Mouse (Mus musculus) liver, adult 2 months (tissue): ENCODE data around the gene Ptgds.

Experiments used
- CTCF ChIP-seq: fragments of 200-500 bp; IDR thresholded peaks from 2 replicates; pipeline ENCODE4 v1.5.1; 2011; ENCODE audit warnings: low read depth, low read length, control low read depth
- POLR2A ChIP-seq: fragments of 200-500 bp; IDR thresholded peaks from 2 replicates; pipeline ENCODE4 v1.6.1; 2011; ENCODE audit warnings: low read length, control low read depth; ENCODE audit not compliant: insufficient read depth; ENCODE audit errors: extremely low read depth

- TF ChIP-seq POLR2A (no peak), CTCF (no peak)
Measured at GRCm38 (mm10) chr2:25498622-25499478, 29.0 kb upstream of the Ptgds start.
